Mouse (Mus musculus) mouse embryonic stem cell (cell line): ENCODE measurements at regions not wholly inside any gene's neighbourhood (a gene's known extent, or its start where the extent isn't known, plus 50 kb on each side); places are given as distances from the start of the nearest gene placed in this dataset.

Source experiments
- in situ Hi-C, 2 experiments: fragments of 300-500 bp; cut with MboI; formaldehyde crosslinking; loops; 1 replicate in 1 of 2; 3 replicates in 1 of 2; pipeline ENCODE4 v1.14.3; 2019 to 2020; ENCODE audit warnings: low sequenced_read_pairs in 2 of 2, low pct_unique_long_range_greater_than_20kb in 1 of 2, mixed read lengths in 1 of 2; ENCODE audit not compliant: unreplicated experiment in 1 of 2

GRCm38 (mm10) chr7:133402072-133402471 lies 199.9 kb downstream of the Tex36 start:
- in situ Hi-C loops = no loop called here

- in situ Hi-C loops = no loop called here
These were observed 201.3 kb downstream of the Tex36 start for GRCm38 (mm10) chr7:133400691-133401090.

GRCm38 (mm10) chr7:133388716-133389115 lies 213.2 kb downstream of the Tex36 start:
- in situ Hi-C loops = no loop called here

- in situ Hi-C loops = no loop called here
These were observed 219.8 kb downstream of the Tex36 start for GRCm38 (mm10) chr7:133382032-133382712.

- in situ Hi-C loops = no loop called here
These were observed 222.6 kb downstream of the Tex36 start for GRCm38 (mm10) chr7:133379373-133379772.

- in situ Hi-C loops = no loop called here
These were observed 223.6 kb downstream of the Tex36 start for GRCm38 (mm10) chr7:133378338-133378737.

GRCm38 (mm10) chr7:133376833-133377484 lies 225.0 kb downstream of the Tex36 start:
- in situ Hi-C loops = no loop called here

- in situ Hi-C loops = no loop called here
These were observed 229.3 kb downstream of the Tex36 start for GRCm38 (mm10) chr7:133372695-133373094.

- in situ Hi-C loops = no loop called here
These were observed 231.4 kb downstream of the Tex36 start for GRCm38 (mm10) chr7:133370542-133370941.

GRCm38 (mm10) chr7:133364601-133365000 lies 237.4 kb downstream of the Tex36 start:
- in situ Hi-C loops = no loop called here

- in situ Hi-C loops = no loop called here
These were observed 204.6 kb upstream of the Ctbp2 start for GRCm38 (mm10) chr7:133328717-133329116.

GRCm38 (mm10) chr7:133325548-133326190 lies 201.5 kb upstream of the Ctbp2 start:
- in situ Hi-C loops = no loop called here

GRCm38 (mm10) chr7:133323955-133324354 lies 199.8 kb upstream of the Ctbp2 start:
- in situ Hi-C loops = no loop called here

GRCm38 (mm10) chr7:133317511-133317910 lies 193.4 kb upstream of the Ctbp2 start:
- in situ Hi-C loops = no loop called here

GRCm38 (mm10) chr7:133316701-133317475 lies 192.7 kb upstream of the Ctbp2 start:
- in situ Hi-C loops = no loop called here

- in situ Hi-C loops = no loop called here
These were observed 191.3 kb upstream of the Ctbp2 start for GRCm38 (mm10) chr7:133315197-133316029.

- in situ Hi-C loops = no loop called here
These were observed 189.0 kb upstream of the Ctbp2 start for GRCm38 (mm10) chr7:133313115-133313514.

GRCm38 (mm10) chr7:133311116-133311801 lies 187.1 kb upstream of the Ctbp2 start:
- in situ Hi-C loops = no loop called here
